Mouse (Mus musculus): ENCODE data around the gene Pacsin3.

Pacsin3 gene

GRCm38 (mm10) chr2:91305926-91306325 is 50.2 kb downstream of the Pacsin3 start:
- no peak for DNase-seq (ENCODE audit: low read depth, low spot score)

- no peak for DNase-seq (ENCODE audit: low read depth, low spot score)
These were observed 50.8 kb downstream of the Pacsin3 start for GRCm38 (mm10) chr2:91306589-91306988.

GRCm38 (mm10) chr2:91308680-91309079 is 52.9 kb downstream of the Pacsin3 start:
- DNase-seq (ENCODE audit: low read depth, low spot score): no peak

- DNase-seq (ENCODE audit: low read depth, low spot score): no peak
These were observed 53.8 kb downstream of the Pacsin3 start for GRCm38 (mm10) chr2:91309546-91309945.

- no peak for DNase-seq (ENCODE audit: low read depth, low spot score)
These were observed 57.0 kb downstream of the Pacsin3 start for GRCm38 (mm10) chr2:91312578-91313311.

GRCm38 (mm10) chr2:91314184-91314583 is 58.4 kb downstream of the Pacsin3 start:
- DNase-seq (ENCODE audit: low read depth, low spot score): no peak
